Mouse (Mus musculus) midbrain, embryonic 12.5 days (tissue): ENCODE data around the gene Ddi2. TPM values are rescaled to one million over a fixed set of nuclear protein-coding genes. Genes with fewer than 3 reads are reported as not detected.
"Not testable (repeated sequence)": the region's sequence is repeated elsewhere in the genome, so short reads cannot be mapped to it uniquely, and the experiment has no call there.

Experiments used
- ATAC-seq: fragments of 200-750 bp; cut with Nextera tagmentation; 2 replicates; pipeline ENCODE4 v1.8.0; 2017; ENCODE audit warnings: low read depth, moderate TSS enrichment, moderate library complexity; ENCODE audit not compliant: low FRiP score
- H3K27ac ChIP-seq: fragments of 300-500 bp; sonication (generic); replicated peaks from 2 replicates; pipeline ENCODE4 v1.5.1; 2016; ENCODE audit warnings: mild to moderate bottlenecking
- H3K27me3 ChIP-seq: fragments of 300-500 bp; sonication (generic); 2 replicates; pipeline ENCODE4 v1.6.1; 2016; ENCODE audit warnings: mild to moderate bottlenecking
- H3K36me3 ChIP-seq: fragments of 300-500 bp; sonication (generic); 2 replicates; pipeline ENCODE4 v1.6.1; 2016
- H3K4me1 ChIP-seq: fragments of 300-500 bp; sonication (generic); 2 replicates; pipeline ENCODE4 v1.6.1; 2016
- H3K4me2 ChIP-seq: fragments of 300-500 bp; sonication (generic); replicated peaks from 2 replicates; pipeline ENCODE4 v1.6.1; 2016; ENCODE audit warnings: mild to moderate bottlenecking, moderate library complexity
- H3K4me3 ChIP-seq: fragments of 300-500 bp; sonication (generic); 2 replicates; pipeline ENCODE4 v1.5.1; 2016; ENCODE audit warnings: mild to moderate bottlenecking
- H3K9ac ChIP-seq: fragments of 300-500 bp; sonication (generic); replicated peaks from 2 replicates; pipeline ENCODE4 v1.6.1; 2016; ENCODE audit warnings: mild to moderate bottlenecking, moderate library complexity
- H3K9me3 ChIP-seq: fragments of 300-500 bp; sonication (generic); 2 replicates; pipeline ENCODE4 v1.6.1; 2016; ENCODE audit warnings: mild to moderate bottlenecking
- WGBS: fragments of 180-500 bp; shearing (Covaris S2); methylation state at CpG from one replicate; pipeline ENCODE4 v1.1.7; 2016; 5-methylcytosine and 5-hydroxymethylcytosine counted together
- polyA plus RNA-seq: library from polyadenylated mRNA; unstranded; fragments of >200 nt; fragmentation: Nextera tagmentation; extraction: Ambion mirVana; gene quantifications from 2 replicates; pipeline ENCODE4 v1.2.1, GENCODE M21; 2016

The Ddi2 gene
- polyA plus RNA-seq: 25.7 and 28.4 TPM in 2 replicates

- Histone ChIP-seq H3K9me3 (no peaks in the 10 kb centered on the region), H3K9ac (peak within 1 kb of the TSS; percentile 95), H3K27me3 (no peaks in the 10 kb centered on the region), H3K36me3 (peaks cover 11% of the 10 kb centered on the region), H3K4me2 (peak within 1 kb of the TSS; percentile 88), H3K4me1 (peaks cover 22% of the 10 kb centered on the region), H3K4me3 (peak within 1 kb of the TSS; percentile 97), H3K27ac (peak within 1 kb of the TSS; percentile 86)
- ATAC-seq: peak; percentile 87
- under 1% methylated on average over 77 of the region's 105 CpGs for WGBS
Measured at GRCm38 (mm10) chr4:141722731-141723672, at the start of gene Ddi2. Ddi2 (minus strand) TSS chr4:141723419.

- not testable (repeated sequence) for H3K9ac ChIP-seq, H3K9me3 ChIP-seq, H3K27me3 ChIP-seq, H3K4me3 ChIP-seq, H3K27ac ChIP-seq, ATAC-seq, H3K4me2 ChIP-seq, H3K4me1 ChIP-seq
- peaks cover 87% of the 10 kb centered on the region for H3K36me3 ChIP-seq
- 85% methylated on average over 4 of the region's 4 CpGs for WGBS
Measured at GRCm38 (mm10) chr4:141773019-141773418, 49.8 kb upstream of the Ddi2 start.

GRCm38 (mm10) chr4:141771823-141772222, 48.6 kb upstream of the Ddi2 start:
- H3K27me3 ChIP-seq: no peaks in the 10 kb centered on the region
- H3K4me1 ChIP-seq: no peaks in the 10 kb centered on the region
- H3K9ac ChIP-seq: no peak overlapping the region
- H3K4me3 ChIP-seq: no peak overlapping the region
- H3K9me3 ChIP-seq: no peaks in the 10 kb centered on the region
- H3K36me3 ChIP-seq: peaks cover 90% of the 10 kb centered on the region
- H3K4me2 ChIP-seq: no peak overlapping the region
- no peak overlapping the region for H3K27ac ChIP-seq
- WGBS: 96% methylated on average over 8 of the region's 8 CpGs
- no peak for ATAC-seq

GRCm38 (mm10) chr4:141769501-141770160, 46.4 kb upstream of the Ddi2 start:
- H3K27me3 ChIP-seq: no peaks in the 10 kb centered on the region
- no peak overlapping the region for H3K4me3 ChIP-seq
- H3K4me2 ChIP-seq: no peak overlapping the region
- H3K9me3 ChIP-seq: no peaks in the 10 kb centered on the region
- H3K27ac ChIP-seq: no peak overlapping the region
- peaks cover 88% of the 10 kb centered on the region for H3K36me3 ChIP-seq
- H3K4me1 ChIP-seq: no peaks in the 10 kb centered on the region
- no peak for ATAC-seq
- no peak overlapping the region for H3K9ac ChIP-seq
- 93% methylated on average over 8 of the region's 8 CpGs for WGBS

- no peak overlapping the region for H3K4me2 ChIP-seq
- ATAC-seq: no peak
- H3K4me1 ChIP-seq: no peaks in the 10 kb centered on the region
- H3K4me3 ChIP-seq: no peak overlapping the region
- no peak overlapping the region for H3K9ac ChIP-seq
- no peaks in the 10 kb centered on the region for H3K27me3 ChIP-seq
- peaks cover 88% of the 10 kb centered on the region for H3K36me3 ChIP-seq
- no peaks in the 10 kb centered on the region for H3K9me3 ChIP-seq
- H3K27ac ChIP-seq: 0 out of 2 replicates have a peak overlapping the region, but pooled peaks have one; percentile 15
- 75% methylated on average over 19 of the region's 19 CpGs for WGBS
Measured at GRCm38 (mm10) chr4:141767353-141768036, 44.3 kb upstream of the Ddi2 start.

- Histone ChIP-seq H3K4me1 (no peaks in the 10 kb centered on the region), H3K4me3 (no peak overlapping the region), H3K4me2 (no peak overlapping the region), H3K27ac (peak overlapping the region; percentile 17; the same call in 1 of the 2 replicates), H3K27me3 (no peaks in the 10 kb centered on the region), H3K9me3 (no peaks in the 10 kb centered on the region), H3K9ac (no peak overlapping the region), H3K36me3 (peaks cover 92% of the 10 kb centered on the region)
- ATAC-seq: no peak
- WGBS: 83% methylated on average over 19 of the region's 19 CpGs
Measured at GRCm38 (mm10) chr4:141766668-141767352, 43.6 kb upstream of the Ddi2 start.

- Histone ChIP-seq H3K4me2 (no peak overlapping the region), H3K27me3 (no peaks in the 10 kb centered on the region), H3K9ac (no peak overlapping the region), H3K4me3 (no peak overlapping the region), H3K4me1 (no peaks in the 10 kb centered on the region), H3K36me3 (peaks cover 95% of the 10 kb centered on the region), H3K27ac (peak overlapping the region; percentile 17; the same call in 1 of the 2 replicates), H3K9me3 (no peaks in the 10 kb centered on the region)
- ATAC-seq: no peak
- WGBS: 88% methylated on average over 8 of the region's 8 CpGs
Measured at GRCm38 (mm10) chr4:141766316-141766667, 43.1 kb upstream of the Ddi2 start.

- peaks cover 87% of the 10 kb centered on the region for H3K36me3 ChIP-seq
Measured at GRCm38 (mm10) chr4:141765008-141765407, 41.8 kb upstream of the Ddi2 start.

GRCm38 (mm10) chr4:141763476-141763875, 40.3 kb upstream of the Ddi2 start:
- H3K4me1 ChIP-seq: no peaks in the 10 kb centered on the region
- H3K9me3 ChIP-seq: no peaks in the 10 kb centered on the region
- no peak overlapping the region for H3K4me3 ChIP-seq
- WGBS: 94% methylated on average over 12 of the region's 12 CpGs
- no peaks in the 10 kb centered on the region for H3K27me3 ChIP-seq
- peaks cover 72% of the 10 kb centered on the region for H3K36me3 ChIP-seq
- no peak for ATAC-seq
- no peak overlapping the region for H3K27ac ChIP-seq
- no peak overlapping the region for H3K9ac ChIP-seq
- no peak overlapping the region for H3K4me2 ChIP-seq

More at GRCm38 (mm10) chr4:141765008-141765407, 41.8 kb upstream of the Ddi2 start:
- Histone ChIP-seq H3K4me2 (no peak overlapping the region), H3K9ac (no peak overlapping the region), H3K4me1 (no peaks in the 10 kb centered on the region), H3K9me3 (no peaks in the 10 kb centered on the region), H3K4me3 (no peak overlapping the region), H3K27me3 (no peaks in the 10 kb centered on the region), H3K27ac (no peak overlapping the region)
- ATAC-seq: no peak
- WGBS: 97% methylated on average over 3 of the region's 3 CpGs

GRCm38 (mm10) chr4:141762102-141762598, 38.9 kb upstream of the Ddi2 start:
- WGBS: 93% methylated on average over 13 of the region's 13 CpGs
- Histone ChIP-seq H3K4me3 (no peak overlapping the region), H3K9ac (no peak overlapping the region), H3K4me1 (no peaks in the 10 kb centered on the region), H3K27ac (no peak overlapping the region), H3K4me2 (no peak overlapping the region), H3K27me3 (no peaks in the 10 kb centered on the region), H3K9me3 (no peaks in the 10 kb centered on the region), H3K36me3 (peaks cover 58% of the 10 kb centered on the region)
- ATAC-seq: no peak

- H3K36me3 ChIP-seq: peaks cover 47% of the 10 kb centered on the region
- no peak overlapping the region for H3K4me3 ChIP-seq
- 88% methylated on average over 4 of the region's 4 CpGs for WGBS
Measured at GRCm38 (mm10) chr4:141760942-141761341, 37.7 kb upstream of the Ddi2 start.

More at GRCm38 (mm10) chr4:141760942-141761341, 37.7 kb upstream of the Ddi2 start:
- ATAC-seq: no peak
- Histone ChIP-seq H3K9me3 (no peaks in the 10 kb centered on the region), H3K4me1 (no peaks in the 10 kb centered on the region), H3K4me2 (no peak overlapping the region), H3K9ac (no peak overlapping the region), H3K27ac (no peak overlapping the region), H3K27me3 (no peaks in the 10 kb centered on the region)
